Mouse (Mus musculus): ENCODE data around the gene Aff1. TPM values are rescaled to one million over a fixed set of nuclear protein-coding genes. Genes with fewer than 3 reads are reported as not detected.

The Aff1 gene
- polyA plus RNA-seq, 1 experiment from 2014 or later: 2.4 TPM

- no peaks in the 10 kb centered on the region for H3K36me3 ChIP-seq
- no peak overlapping the region for H3K27ac ChIP-seq
- H3K9ac ChIP-seq: no peak overlapping the region
- H3K4me2 ChIP-seq: no peak overlapping the region
- H3K9me3 ChIP-seq: no peaks in the 10 kb centered on the region
- no peak overlapping the region for H3K4me3 ChIP-seq
- H3K4me1 ChIP-seq (replicated peaks): no peaks in the 10 kb centered on the region
- H3K27me3 ChIP-seq: no peaks in the 10 kb centered on the region
- no peak for ATAC-seq (ENCODE audit: low FRiP score)
- 55% methylated on average over 6 of the region's 6 CpGs for WGBS
These were observed 17.7 kb upstream of the Aff1 start for GRCm38 (mm10) chr5:103674482-103674881.

- no peak overlapping the region for H3K27ac ChIP-seq
- 87% methylated on average over 6 of the region's 6 CpGs for WGBS
- no peaks in the 10 kb centered on the region for H3K27me3 ChIP-seq
- no peaks in the 10 kb centered on the region for H3K9me3 ChIP-seq
- H3K36me3 ChIP-seq: no peaks in the 10 kb centered on the region
- no peak overlapping the region for H3K4me3 ChIP-seq
- no peak overlapping the region for H3K9ac ChIP-seq
- H3K4me2 ChIP-seq: no peak overlapping the region
- ATAC-seq (ENCODE audit: low FRiP score): no peak
- H3K4me1 ChIP-seq (replicated peaks): no peaks in the 10 kb centered on the region
These were observed 15.8 kb upstream of the Aff1 start for GRCm38 (mm10) chr5:103676289-103676881.

GRCm38 (mm10) chr5:103677894-103678293 lies 14.3 kb upstream of the Aff1 start:
- H3K27me3 ChIP-seq: no peaks in the 10 kb centered on the region
- H3K27ac ChIP-seq: no peak overlapping the region
- H3K4me2 ChIP-seq: no peak overlapping the region
- no peaks in the 10 kb centered on the region for H3K9me3 ChIP-seq
- H3K4me1 ChIP-seq (replicated peaks): no peaks in the 10 kb centered on the region
- no peak for ATAC-seq (ENCODE audit: low FRiP score)
- no peaks in the 10 kb centered on the region for H3K36me3 ChIP-seq
- H3K4me3 ChIP-seq: no peak overlapping the region
- WGBS: 84% methylated on average over 6 of the region's 6 CpGs
- no peak overlapping the region for H3K9ac ChIP-seq

GRCm38 (mm10) chr5:103678974-103679373 lies 13.2 kb upstream of the Aff1 start:
- ATAC-seq (ENCODE audit: low FRiP score): no peak
- WGBS: 88% methylated on average over 5 of the region's 5 CpGs
- no peak overlapping the region for H3K4me2 ChIP-seq
- no peaks in the 10 kb centered on the region for H3K9me3 ChIP-seq
- no peak overlapping the region for H3K9ac ChIP-seq
- no peaks in the 10 kb centered on the region for H3K4me1 ChIP-seq (replicated peaks)
- H3K27me3 ChIP-seq: no peaks in the 10 kb centered on the region
- no peaks in the 10 kb centered on the region for H3K36me3 ChIP-seq
- H3K27ac ChIP-seq: no peak overlapping the region
- no peak overlapping the region for H3K4me3 ChIP-seq

- ATAC-seq (ENCODE audit: low FRiP score): no peak
- no peaks in the 10 kb centered on the region for H3K36me3 ChIP-seq
- no peak overlapping the region for H3K4me2 ChIP-seq
- H3K9ac ChIP-seq: no peak overlapping the region
- no peaks in the 10 kb centered on the region for H3K4me1 ChIP-seq (replicated peaks)
- WGBS: 39% methylated on average over 4 of the region's 4 CpGs
- H3K27ac ChIP-seq: no peak overlapping the region
- no peaks in the 10 kb centered on the region for H3K27me3 ChIP-seq
- no peaks in the 10 kb centered on the region for H3K9me3 ChIP-seq
- H3K4me3 ChIP-seq: no peak overlapping the region
These were observed 11.8 kb upstream of the Aff1 start for GRCm38 (mm10) chr5:103680381-103680780.

GRCm38 (mm10) chr5:103681824-103682223 lies 10.3 kb upstream of the Aff1 start:
- H3K27ac ChIP-seq: no peak overlapping the region
- H3K4me2 ChIP-seq: no peak overlapping the region
- H3K4me1 ChIP-seq (replicated peaks): no peaks in the 10 kb centered on the region
- no peak for ATAC-seq (ENCODE audit: low FRiP score)
- H3K9me3 ChIP-seq: no peaks in the 10 kb centered on the region
- H3K4me3 ChIP-seq: no peak overlapping the region
- H3K27me3 ChIP-seq: no peaks in the 10 kb centered on the region
- H3K36me3 ChIP-seq: no peaks in the 10 kb centered on the region
- WGBS: 75% methylated on average over 3 of the region's 3 CpGs
- H3K9ac ChIP-seq: no peak overlapping the region

- H3K27me3 ChIP-seq: peaks cover 35% of the 10 kb centered on the region
- ATAC-seq (ENCODE audit: low FRiP score): no peak
- WGBS: 83% methylated on average over 5 of the region's 5 CpGs
- H3K4me1 ChIP-seq (replicated peaks): peaks cover 21% of the 10 kb centered on the region
- H3K9ac ChIP-seq: no peak overlapping the region
- no peaks in the 10 kb centered on the region for H3K36me3 ChIP-seq
- H3K4me3 ChIP-seq: no peak overlapping the region
- H3K4me2 ChIP-seq: no peak overlapping the region
- H3K27ac ChIP-seq: no peak overlapping the region
- H3K9me3 ChIP-seq: no peaks in the 10 kb centered on the region
These were observed 2.5 kb upstream of the Aff1 start for GRCm38 (mm10) chr5:103689645-103690044.

- peaks cover 39% of the 10 kb centered on the region for H3K27me3 ChIP-seq
- no peak overlapping the region for H3K9ac ChIP-seq
- H3K36me3 ChIP-seq: no peaks in the 10 kb centered on the region
- H3K27ac ChIP-seq: no peak overlapping the region
- H3K4me3 ChIP-seq: no peak overlapping the region
- H3K4me2 ChIP-seq: no peak overlapping the region
- no peak for ATAC-seq (ENCODE audit: low FRiP score)
- no peaks in the 10 kb centered on the region for H3K9me3 ChIP-seq
- WGBS: 89% methylated on average over 8 of the region's 8 CpGs
- peaks cover 21% of the 10 kb centered on the region for H3K4me1 ChIP-seq (replicated peaks)
These were observed 2.0 kb upstream of the Aff1 start for GRCm38 (mm10) chr5:103690190-103690589.

GRCm38 (mm10) chr5:103691171-103691570 lies 1.0 kb upstream of the Aff1 start:
- no peaks in the 10 kb centered on the region for H3K36me3 ChIP-seq
- no peak overlapping the region for H3K9ac ChIP-seq
- H3K4me3 ChIP-seq: no peak overlapping the region
- peaks cover 39% of the 10 kb centered on the region for H3K27me3 ChIP-seq
- H3K27ac ChIP-seq: no peak overlapping the region
- no peak overlapping the region for H3K4me2 ChIP-seq
- ATAC-seq (ENCODE audit: low FRiP score): no peak
- no peaks in the 10 kb centered on the region for H3K9me3 ChIP-seq
- H3K4me1 ChIP-seq (replicated peaks): peaks cover 21% of the 10 kb centered on the region

- Histone ChIP-seq H3K4me1 (replicated peaks) (peaks cover 23% of the 10 kb centered on the region), H3K27ac (no peak overlapping the region), H3K27me3 (peaks cover 39% of the 10 kb centered on the region), H3K9me3 (no peaks in the 10 kb centered on the region), H3K4me3 (peak overlapping the region; percentile 54), H3K36me3 (no peaks in the 10 kb centered on the region), H3K4me2 (peak overlapping the region; percentile 97), H3K9ac (peak overlapping the region; percentile 68)
- under 1% methylated on average over 34 of the region's 34 CpGs for WGBS
- no peak; the same call in 1 of the 2 replicates for ATAC-seq (ENCODE audit: low FRiP score)
These were observed 412 bp downstream of the Aff1 start for GRCm38 (mm10) chr5:103692531-103693040.

- Histone ChIP-seq H3K36me3 (no peaks in the 10 kb centered on the region), H3K27me3 (peaks cover 39% of the 10 kb centered on the region), H3K9ac (peak overlapping the region; percentile 68; the same call in 1 of the 2 replicates), H3K4me2 (peak overlapping the region; percentile 97), H3K4me1 (replicated peaks) (peaks cover 23% of the 10 kb centered on the region), H3K9me3 (no peaks in the 10 kb centered on the region), H3K27ac (no peak overlapping the region), H3K4me3 (peak overlapping the region; percentile 54)
- WGBS: under 1% methylated on average over 28 of the region's 28 CpGs
- ATAC-seq (ENCODE audit: low FRiP score): peak; percentile 34; the same call in 1 of the 2 replicates
These were observed 967 bp downstream of the Aff1 start for GRCm38 (mm10) chr5:103693041-103693641.

- no peak overlapping the region for H3K4me3 ChIP-seq
- no peak overlapping the region for H3K9ac ChIP-seq
- peaks cover 39% of the 10 kb centered on the region for H3K27me3 ChIP-seq
- H3K36me3 ChIP-seq: no peaks in the 10 kb centered on the region
- H3K27ac ChIP-seq: no peak overlapping the region
- 53% methylated on average over 6 of the region's 6 CpGs for WGBS
- H3K4me1 ChIP-seq (replicated peaks): peaks cover 23% of the 10 kb centered on the region
- H3K4me2 ChIP-seq: no peak overlapping the region
- no peaks in the 10 kb centered on the region for H3K9me3 ChIP-seq
- ATAC-seq (ENCODE audit: low FRiP score): no peak
These were observed 1.9 kb downstream of the Aff1 start for GRCm38 (mm10) chr5:103694094-103694493.
